Mouse (Mus musculus): ENCODE measurements around the gene Gm10408. TPM values are rescaled to one million over a fixed set of nuclear protein-coding genes. Genes with fewer than 3 reads are reported as not detected.
"Not testable (repeated sequence)": the region's sequence is repeated elsewhere in the genome, so short reads cannot be mapped to it uniquely, and the experiment has no call there.

The Gm10408 gene
- under 1 TPM in 1 of 3 experiments, not detected in 2; 0.50 TPM for polyA plus RNA-seq (2017; shearing (Covaris generic))

DNA sequence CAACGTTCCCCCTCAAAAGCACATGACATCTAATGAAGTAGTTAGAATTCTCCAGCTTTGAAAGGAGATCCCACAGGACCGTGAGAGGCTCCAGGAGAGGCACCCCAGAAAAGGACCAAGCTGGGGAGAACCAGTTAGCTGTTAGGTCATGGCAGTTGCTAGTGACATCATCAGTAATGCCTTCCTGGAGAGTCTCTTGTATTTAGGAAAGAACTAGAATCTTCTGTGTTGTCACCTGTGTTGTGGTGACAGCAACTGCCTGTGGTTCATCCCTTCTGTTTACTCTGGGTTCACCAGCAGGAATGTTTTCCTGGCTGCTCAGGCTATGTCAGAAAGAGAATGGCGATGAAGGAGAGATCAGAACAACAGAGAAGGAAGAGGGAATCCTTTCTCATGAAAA is at the start of gene Gm10408:
Gene Gm10408 (plus strand): TSS at position 301 of the 400 bp plus-strand sequence.
- ATAC-seq = not testable (repeated sequence)

DNA sequence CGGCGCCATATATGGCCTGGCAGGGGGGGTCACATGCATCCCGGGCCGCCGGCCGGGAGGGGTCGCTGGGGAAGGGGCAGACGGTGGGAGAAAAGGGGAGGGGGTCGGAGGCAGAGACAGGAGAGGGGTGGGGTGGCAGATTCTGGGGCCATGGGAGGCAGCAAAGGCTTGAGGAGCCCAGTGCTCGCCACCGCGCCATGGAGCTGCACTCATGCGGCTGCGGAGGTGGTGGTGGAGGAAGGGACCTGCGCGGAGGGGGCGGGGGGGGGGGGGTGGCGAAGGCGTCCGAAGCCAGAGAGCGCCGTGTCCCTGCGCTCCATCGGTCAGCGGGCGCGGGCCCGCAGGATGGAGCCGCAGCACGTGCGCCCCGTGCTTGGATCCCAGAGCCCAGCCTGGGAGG is 36.9 kb upstream of the Gm10408 start, which contains the start of gene Gm10409:
Gene Gm10409 (plus strand): TSS at position 301 of the 400 bp plus-strand sequence.
- not testable (repeated sequence) for ATAC-seq

- ATAC-seq = not testable (repeated sequence)
Observed at GRCm38 (mm10) chr14:3427803-3428202, 21.4 kb upstream of the Gm10408 start, which contains the start of gene Gm3005. TSS of gene Gm3005 (plus strand) at chr14:3428103.

Other genes starting within 250 kb of the Gm10408 start
- gene D830030K20Rik, start 240.9 kb upstream of the Gm10408 start, polyA plus RNA-seq (2017; shearing (Covaris generic)) = 10 to 100 TPM; 11.1 to 51.5 (median 27.2) TPM
- gene Gm2956, start 116.8 kb upstream of the Gm10408 start, polyA plus RNA-seq (2017; shearing (Covaris generic)) = 1 to 10 TPM in 2 of 3 experiments, not detected in 1; 1.1 to 1.2 TPM
- not detected for gene Gm10413, start 54.3 kb upstream of the Gm10408 start, polyA plus RNA-seq (2017; shearing (Covaris generic))
- gene Gm10409, start 36.8 kb upstream of the Gm10408 start, polyA plus RNA-seq (2017; shearing (Covaris generic)) = 10 to 100 TPM in 2 of 3 experiments, 1 to 10 TPM in 1; 4.9 to 21.0 (median 11.0) TPM
- 10 to 100 TPM in 2 of 3 experiments, 1 to 10 TPM in 1; 4.3 to 23.4 (median 12.2) TPM for gene Gm3005, start 21.3 kb upstream of the Gm10408 start, polyA plus RNA-seq (2017; shearing (Covaris generic))
- not detected for gene Gm3012, start 185.1 kb downstream of the Gm10408 start, polyA plus RNA-seq (2017; shearing (Covaris generic))
- 10 to 100 TPM in 2 of 3 experiments, 1 to 10 TPM in 1; 5.2 to 21.0 (median 11.1) TPM for gene Gm3020, start 202.7 kb downstream of the Gm10408 start, polyA plus RNA-seq (2017; shearing (Covaris generic))
- gene Gm3043, start 239.4 kb downstream of the Gm10408 start, polyA plus RNA-seq (2017; shearing (Covaris generic)) = not detected

Measured in inflammation-experienced regulatory T-cells, adult 6 months (primary cell).